Mouse (Mus musculus): Measurements from ENCODE around the gene Smad1.
"Not testable (repeated sequence)": the region's sequence is repeated elsewhere in the genome, so short reads cannot be mapped to it uniquely, and the experiment has no call there.

Gene Smad1

GRCm38 (mm10) chr8:79398994-79399650 is at the start of gene Smad1:
TSS of gene Smad1 (minus strand) at chr8:79399518.
- peak; percentile 93 for DNase-seq (ENCODE audit: low spot score)

GRCm38 (mm10) chr8:79447260-79447853 is 48.0 kb upstream of the Smad1 start:
- DNase-seq (ENCODE audit: low spot score): no peak

GRCm38 (mm10) chr8:79443460-79444098 is 44.3 kb upstream of the Smad1 start:
- DNase-seq (ENCODE audit: low spot score): no peak

GRCm38 (mm10) chr8:79433953-79434500 is 34.7 kb upstream of the Smad1 start:
- peak; percentile 44 for DNase-seq (ENCODE audit: low spot score)

GRCm38 (mm10) chr8:79414907-79415306 is 15.6 kb upstream of the Smad1 start:
- DNase-seq (ENCODE audit: low spot score): no peak

- no peak for DNase-seq (ENCODE audit: low spot score)
Measured at GRCm38 (mm10) chr8:79410501-79410900, 11.2 kb upstream of the Smad1 start.

GRCm38 (mm10) chr8:79407356-79407755 is 8.0 kb upstream of the Smad1 start:
- not testable (repeated sequence) for DNase-seq (ENCODE audit: low spot score)

GRCm38 (mm10) chr8:79404895-79405557 is 5.7 kb upstream of the Smad1 start:
- no peak for DNase-seq (ENCODE audit: low spot score)

GRCm38 (mm10) chr8:79400671-79401070 is 1.4 kb upstream of the Smad1 start:
- DNase-seq (ENCODE audit: low spot score): no peak

GRCm38 (mm10) chr8:79398251-79398981 is 902 bp downstream of the Smad1 start:
- peak; percentile 60 for DNase-seq (ENCODE audit: low spot score)

- peak; percentile 41 for DNase-seq (ENCODE audit: low spot score)
Measured at GRCm38 (mm10) chr8:79397705-79398250, 1.5 kb downstream of the Smad1 start.

GRCm38 (mm10) chr8:79396911-79397310 is 2.4 kb downstream of the Smad1 start:
- peak; percentile 63 for DNase-seq (ENCODE audit: low spot score)

- no peak for DNase-seq (ENCODE audit: low spot score)
Measured at GRCm38 (mm10) chr8:79394009-79394408, 5.3 kb downstream of the Smad1 start.

GRCm38 (mm10) chr8:79393215-79393614 is 6.1 kb downstream of the Smad1 start:
- DNase-seq (ENCODE audit: low spot score): no peak

GRCm38 (mm10) chr8:79392649-79393048 is 6.7 kb downstream of the Smad1 start:
- DNase-seq (ENCODE audit: low spot score): no peak

- no peak for DNase-seq (ENCODE audit: low spot score)
Measured at GRCm38 (mm10) chr8:79391454-79391853, 7.9 kb downstream of the Smad1 start.

GRCm38 (mm10) chr8:79389074-79389786 is 10.1 kb downstream of the Smad1 start:
- no peak for DNase-seq (ENCODE audit: low spot score)

GRCm38 (mm10) chr8:79386831-79387230 is 12.5 kb downstream of the Smad1 start:
- no peak for DNase-seq (ENCODE audit: low spot score)

GRCm38 (mm10) chr8:79386358-79386757 is 13.0 kb downstream of the Smad1 start:
- DNase-seq (ENCODE audit: low spot score): no peak

All from retina, embryonic 14.5 days (tissue).